Mouse (Mus musculus): Measurements from ENCODE around the gene Tuft1. TPM values are rescaled to one million over a fixed set of nuclear protein-coding genes. Genes with fewer than 3 reads are reported as not detected.

The Tuft1 gene
- polyA plus RNA-seq, 1 experiment from 2014 or later: 16.9 TPM

DNA sequence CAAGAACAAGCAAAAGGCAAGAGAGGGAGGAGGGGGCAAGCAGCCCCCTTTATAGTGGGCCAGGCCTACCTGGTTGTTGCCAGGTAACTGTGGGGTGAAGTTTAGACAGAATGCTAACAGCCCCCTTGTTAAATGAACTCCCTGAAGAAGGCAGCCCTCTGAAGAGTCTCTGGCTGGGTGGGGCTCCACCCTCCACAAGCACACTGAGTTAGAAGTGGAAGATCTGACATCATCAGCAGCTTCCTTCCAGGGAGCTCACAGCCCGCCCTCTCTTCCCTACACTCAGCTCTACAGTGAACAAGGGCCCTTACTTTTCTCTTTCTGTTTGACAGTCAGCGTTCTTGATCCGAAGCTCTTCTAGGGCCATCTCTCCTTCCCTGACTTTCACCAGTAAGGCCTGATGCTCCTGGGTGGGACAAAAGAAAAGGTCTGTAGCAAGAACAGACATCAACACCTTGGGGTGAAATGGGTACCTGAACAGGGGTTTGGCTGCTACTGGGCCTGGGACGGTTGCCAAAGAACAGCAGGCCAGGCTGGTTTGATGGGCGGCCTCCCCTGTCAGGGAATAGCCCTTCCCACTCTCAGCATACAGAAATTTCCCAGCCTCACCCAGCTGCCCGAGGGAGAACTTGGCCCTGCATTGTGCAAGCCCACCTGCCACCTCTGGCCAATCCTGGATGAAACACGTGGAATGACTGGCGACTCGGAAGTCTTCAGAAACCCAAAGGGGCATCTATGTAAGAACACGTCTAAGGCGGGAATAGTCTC, 36.7 kb downstream of the Tuft1 start:
- Histone ChIP-seq H3K4me2 (replicated peaks; ENCODE audit: low read depth, low read length) (peak overlapping the region; percentile 22; the same call in 1 of the 2 replicates), H3K4me3 (ENCODE audit: low read depth, low read length) (no peak overlapping the region), H3K4me1 (ENCODE audit: insufficient read depth, low read depth, low read length) (no peaks in the 10 kb centered on the region), H3K9ac (replicated peaks; ENCODE audit: low read depth) (no peak overlapping the region), H3K36me3 (ENCODE audit: insufficient read depth, low read length) (no peaks in the 10 kb centered on the region), H3K27ac (ENCODE audit: low read length) (peak overlapping the region; percentile 72), H3K27me3 (replicated peaks; ENCODE audit: insufficient read depth, low read length) (no peaks in the 10 kb centered on the region), H3K9me3 (ENCODE audit: low read length) (no peaks in the 10 kb centered on the region)
- ATAC-seq: peak; percentile 98
- DNase-seq (ENCODE audit: low spot score): peak; percentile 90
- peak; percentile 61 for TF ChIP-seq EP300 (IDR thresholded peaks at IDR 0.05)
- TF ChIP-seq CTCF (IDR thresholded peaks at IDR 0.05): no peak
- 49% methylated on average over 11 of the region's 11 CpGs for WGBS

DNA sequence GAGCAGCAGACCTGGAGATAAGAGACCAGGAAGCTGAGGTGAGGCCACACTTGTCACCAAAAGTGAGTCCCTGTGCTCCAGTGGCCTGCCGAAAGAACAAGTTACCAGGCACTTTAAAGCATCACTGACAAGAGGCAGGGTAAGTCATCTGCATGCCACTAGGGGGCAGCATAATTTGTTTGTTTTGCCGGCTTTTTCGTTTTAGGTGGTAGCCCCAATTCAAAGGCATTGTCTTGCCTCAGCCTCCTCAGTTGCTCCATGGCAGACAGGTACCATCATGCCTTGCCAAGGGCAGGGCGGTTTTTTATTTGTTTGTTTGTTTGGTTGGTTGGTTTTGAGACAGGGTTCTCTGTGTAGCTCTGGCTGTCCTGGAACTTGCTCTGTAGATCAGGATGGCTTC, 42.0 kb downstream of the Tuft1 start:
- H3K36me3 ChIP-seq (ENCODE audit: insufficient read depth, low read length): no peaks in the 10 kb centered on the region
- H3K4me2 ChIP-seq (replicated peaks; ENCODE audit: low read depth, low read length): no peak overlapping the region
- TF ChIP-seq EP300 (IDR thresholded peaks at IDR 0.05) (no peak), CTCF (IDR thresholded peaks at IDR 0.05) (peak; percentile 70)
- no peak for ATAC-seq
- H3K4me3 ChIP-seq (ENCODE audit: low read depth, low read length): no peak overlapping the region
- H3K27ac ChIP-seq (ENCODE audit: low read length): no peak overlapping the region
- peak; percentile 55 for DNase-seq (ENCODE audit: low spot score)
- H3K4me1 ChIP-seq (ENCODE audit: insufficient read depth, low read depth, low read length): no peaks in the 10 kb centered on the region
- no peaks in the 10 kb centered on the region for H3K27me3 ChIP-seq (replicated peaks; ENCODE audit: insufficient read depth, low read length)
- H3K9ac ChIP-seq (replicated peaks; ENCODE audit: low read depth): no peak overlapping the region
- WGBS: 77% methylated on average over 4 of the region's 4 CpGs
- H3K9me3 ChIP-seq (ENCODE audit: low read length): no peaks in the 10 kb centered on the region

DNA sequence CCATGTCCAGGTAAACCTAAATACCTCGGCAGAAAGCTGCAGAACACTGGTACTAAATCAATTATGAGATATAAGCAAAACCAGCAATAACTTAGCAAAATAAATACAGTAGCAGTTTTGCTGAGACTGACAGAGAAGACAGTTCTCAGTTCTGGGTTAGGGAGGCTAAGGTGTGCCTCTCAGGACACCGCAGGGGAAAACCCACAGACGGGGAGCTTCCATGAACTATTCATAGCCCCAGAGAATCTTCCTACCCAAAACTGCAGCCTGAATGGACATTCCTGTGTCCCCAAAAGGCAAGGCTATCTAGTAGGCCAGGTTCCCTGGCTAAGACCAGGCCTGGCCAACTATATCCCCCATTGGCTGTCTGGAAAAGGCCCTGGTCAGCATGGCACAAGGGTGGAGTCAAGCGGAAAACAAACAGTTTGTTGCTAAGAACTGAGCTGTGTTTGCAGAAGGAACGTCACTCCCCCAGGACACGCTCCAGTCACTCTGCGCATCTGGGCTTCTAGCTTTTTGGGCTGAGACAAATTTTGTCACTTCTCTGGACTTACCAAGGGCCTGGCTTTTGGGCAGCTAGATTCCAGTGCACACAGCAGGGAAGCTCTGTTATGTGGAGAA, 45.3 kb downstream of the Tuft1 start:
- Histone ChIP-seq H3K4me1 (ENCODE audit: insufficient read depth, low read depth, low read length) (no peaks in the 10 kb centered on the region), H3K27me3 (replicated peaks; ENCODE audit: insufficient read depth, low read length) (no peaks in the 10 kb centered on the region), H3K4me2 (replicated peaks; ENCODE audit: low read depth, low read length) (no peak overlapping the region), H3K4me3 (ENCODE audit: low read depth, low read length) (no peak overlapping the region), H3K36me3 (ENCODE audit: insufficient read depth, low read length) (no peaks in the 10 kb centered on the region), H3K27ac (ENCODE audit: low read length) (no peak overlapping the region), H3K9ac (replicated peaks; ENCODE audit: low read depth) (no peak overlapping the region), H3K9me3 (ENCODE audit: low read length) (no peaks in the 10 kb centered on the region)
- no peak for ATAC-seq
- DNase-seq (ENCODE audit: low spot score): no peak
- TF ChIP-seq EP300 (IDR thresholded peaks at IDR 0.05): no peak
- TF ChIP-seq CTCF (IDR thresholded peaks at IDR 0.05): no peak
- WGBS: 69% methylated on average over 7 of the region's 7 CpGs

DNA sequence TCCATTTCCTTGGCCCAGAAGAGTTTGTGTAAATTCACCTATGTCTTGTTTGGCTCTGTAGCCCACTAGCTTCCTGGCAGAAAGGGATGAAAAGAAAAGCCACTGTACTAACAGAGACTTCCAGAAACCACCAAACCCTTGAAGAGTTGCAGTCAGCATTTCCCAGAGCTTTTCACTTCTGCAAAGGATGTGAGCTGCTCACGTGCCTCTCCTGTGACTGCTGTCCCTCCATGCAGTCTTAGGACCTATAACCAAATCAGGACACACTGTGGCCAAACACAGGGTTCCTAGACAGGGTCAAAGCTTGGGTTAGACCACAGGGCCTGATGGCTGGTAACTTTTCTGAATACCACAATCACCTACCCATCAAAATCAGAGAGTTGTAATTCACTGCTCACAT, 46.4 kb downstream of the Tuft1 start:
- Histone ChIP-seq H3K27me3 (replicated peaks; ENCODE audit: insufficient read depth, low read length) (no peaks in the 10 kb centered on the region), H3K4me3 (ENCODE audit: low read depth, low read length) (no peak overlapping the region), H3K9me3 (ENCODE audit: low read length) (no peaks in the 10 kb centered on the region), H3K4me2 (replicated peaks; ENCODE audit: low read depth, low read length) (no peak overlapping the region), H3K9ac (replicated peaks; ENCODE audit: low read depth) (no peak overlapping the region), H3K27ac (ENCODE audit: low read length) (no peak overlapping the region), H3K36me3 (ENCODE audit: insufficient read depth, low read length) (no peaks in the 10 kb centered on the region), H3K4me1 (ENCODE audit: insufficient read depth, low read depth, low read length) (no peaks in the 10 kb centered on the region)
- ATAC-seq: no peak
- DNase-seq (ENCODE audit: low spot score): no peak
- TF ChIP-seq CTCF (IDR thresholded peaks at IDR 0.05): no peak
- no peak for TF ChIP-seq EP300 (IDR thresholded peaks at IDR 0.05)
- WGBS: 53% methylated on average over 1 of the region's 1 CpGs

DNA sequence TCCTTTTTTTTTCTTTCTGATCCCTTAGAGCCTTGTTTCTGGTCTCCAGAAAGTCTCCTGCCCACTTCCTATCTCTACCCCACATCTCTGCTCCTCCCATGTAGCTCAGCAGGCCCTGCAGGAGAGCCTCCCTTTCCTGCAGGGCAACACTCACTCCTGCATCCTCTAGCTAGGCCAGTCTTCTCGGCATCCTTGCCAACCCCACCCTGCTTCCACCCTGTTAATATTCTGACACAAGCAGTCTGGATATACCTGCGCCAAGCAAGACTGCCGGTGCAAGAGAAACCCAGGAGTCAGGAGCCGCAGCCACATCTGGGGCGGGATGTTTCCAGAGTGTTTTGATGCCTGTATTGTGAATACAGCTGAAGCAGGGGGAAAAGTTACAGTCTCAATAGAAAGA, 46.8 kb downstream of the Tuft1 start:
- no peak for ATAC-seq

DNA sequence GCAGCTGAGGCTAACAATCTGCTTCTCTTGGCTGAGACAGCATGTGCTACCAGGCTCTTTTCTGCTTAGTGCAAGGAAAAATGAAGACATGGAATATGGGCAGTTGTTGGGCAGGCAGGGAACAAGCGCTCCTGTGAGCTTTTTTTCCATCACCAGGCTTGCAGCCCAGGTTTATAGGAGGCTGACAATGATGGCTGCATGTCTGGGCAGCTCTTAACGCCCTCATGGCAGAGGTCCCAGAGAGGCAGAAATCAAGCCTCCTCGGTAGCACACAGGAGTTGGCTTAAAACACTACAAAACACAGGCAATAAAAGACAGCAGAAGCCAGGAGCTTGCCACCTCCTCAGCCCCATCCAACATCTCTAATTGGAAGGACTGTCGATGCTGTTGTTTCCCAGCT, 47.3 kb downstream of the Tuft1 start:
- Histone ChIP-seq H3K9me3 (ENCODE audit: low read length) (no peaks in the 10 kb centered on the region), H3K4me1 (ENCODE audit: insufficient read depth, low read depth, low read length) (no peaks in the 10 kb centered on the region), H3K4me2 (replicated peaks; ENCODE audit: low read depth, low read length) (no peak overlapping the region), H3K36me3 (ENCODE audit: insufficient read depth, low read length) (no peaks in the 10 kb centered on the region), H3K9ac (replicated peaks; ENCODE audit: low read depth) (no peak overlapping the region), H3K4me3 (ENCODE audit: low read depth, low read length) (no peak overlapping the region), H3K27ac (ENCODE audit: low read length) (no peak overlapping the region), H3K27me3 (replicated peaks; ENCODE audit: insufficient read depth, low read length) (no peaks in the 10 kb centered on the region)
- TF ChIP-seq CTCF (IDR thresholded peaks at IDR 0.05) (no peak), EP300 (IDR thresholded peaks at IDR 0.05) (no peak)
- 58% methylated on average over 4 of the region's 4 CpGs for WGBS
- no peak for ATAC-seq
- no peak for DNase-seq (ENCODE audit: low spot score)

More for the DNA sequence above, 46.8 kb downstream of the Tuft1 start:
- H3K27me3 ChIP-seq (replicated peaks; ENCODE audit: insufficient read depth, low read length): no peaks in the 10 kb centered on the region
- 73% methylated on average over 5 of the region's 5 CpGs for WGBS
- H3K9me3 ChIP-seq (ENCODE audit: low read length): no peaks in the 10 kb centered on the region
- no peak overlapping the region for H3K27ac ChIP-seq (ENCODE audit: low read length)
- no peak overlapping the region for H3K9ac ChIP-seq (replicated peaks; ENCODE audit: low read depth)
- no peak for DNase-seq (ENCODE audit: low spot score)
- no peaks in the 10 kb centered on the region for H3K4me1 ChIP-seq (ENCODE audit: insufficient read depth, low read depth, low read length)
- H3K4me3 ChIP-seq (ENCODE audit: low read depth, low read length): no peak overlapping the region
- H3K4me2 ChIP-seq (replicated peaks; ENCODE audit: low read depth, low read length): no peak overlapping the region
- TF ChIP-seq CTCF (IDR thresholded peaks at IDR 0.05) (no peak), EP300 (IDR thresholded peaks at IDR 0.05) (no peak)
- H3K36me3 ChIP-seq (ENCODE audit: insufficient read depth, low read length): no peaks in the 10 kb centered on the region
